7 mouse cellular contexts compared by ENCODE assay signal in the genomic region with DNA sequence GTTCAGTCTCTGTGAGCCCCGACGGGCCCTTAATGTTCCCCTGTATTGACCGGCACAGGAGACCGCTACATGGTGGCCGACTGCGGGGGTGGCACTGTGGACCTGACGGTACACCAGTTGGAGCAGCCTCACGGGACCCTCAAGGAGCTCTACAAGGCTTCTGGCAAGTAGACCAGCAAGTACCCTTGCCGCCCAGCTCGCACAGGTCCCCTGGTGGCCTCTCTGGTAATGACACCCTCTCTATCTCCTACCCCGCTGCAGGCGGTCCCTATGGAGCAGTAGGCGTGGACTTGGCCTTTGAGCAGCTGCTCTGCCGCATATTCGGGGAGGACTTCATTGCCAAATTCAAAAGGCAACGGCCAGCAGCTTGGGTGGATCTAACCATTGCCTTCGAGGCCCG. TPM values are rescaled to one million over a fixed set of nuclear protein-coding genes. Genes with fewer than 3 reads are reported as not detected.
DNase-seq lines count a peak whose midpoint lies in the region; ATAC-seq lines count a peak whose summit lies in the region.

No protein-coding gene starts in this region.

- intact Hi-C loops in left cerebral cortex, postnatal 4 days (cut with DNase I), result no loop called here

- peaks cover 11% of the 10 kb centered on the region for H3K4me1 ChIP-seq in intestine, embryonic 15.5 days (replicated peaks)
- peaks cover 6% of the 10 kb centered on the region; the same call in 1 of the 2 replicates for H3K4me1 ChIP-seq in midbrain, embryonic 12.5 days

- peak; percentile 75 for ATAC-seq in intestine, embryonic 15.5 days
- peak; percentile 45 for ATAC-seq in midbrain, embryonic 12.5 days (ENCODE audit: low FRiP score, low read depth)

- no peaks in the 10 kb centered on the region for H3K27me3 ChIP-seq in intestine, embryonic 15.5 days (replicated peaks)
- H3K27me3 ChIP-seq in midbrain, embryonic 12.5 days, result no peaks in the 10 kb centered on the region

- peak; percentile 49 for DNase-seq in T-cell, adult 2 months (ENCODE audit: low spot score)
- DNase-seq in cerebellum, postnatal 25 days, result peak; percentile 27 to 49
- DNase-seq in gastrocnemius, postnatal 10 days, result peak; percentile 86
- DNase-seq in left cerebral cortex, postnatal 4 days, result peak; percentile 69
- peak; percentile 21 to 50 for DNase-seq in spleen, adult 18-20 months

- H3K36me3 ChIP-seq in intestine, embryonic 15.5 days, result peaks cover 37% of the 10 kb centered on the region
- peaks cover 40% of the 10 kb centered on the region for H3K36me3 ChIP-seq in midbrain, embryonic 12.5 days

- H3K4me3 ChIP-seq in intestine, embryonic 15.5 days (replicated peaks), result 0 out of 2 replicates have a peak overlapping the region, but pooled peaks have one; percentile 2
- no peak overlapping the region for H3K4me3 ChIP-seq in midbrain, embryonic 12.5 days

- H3K4me2 ChIP-seq in intestine, embryonic 15.5 days (replicated peaks), result peak overlapping the region; percentile 46
- H3K4me2 ChIP-seq in midbrain, embryonic 12.5 days (replicated peaks), result 0 out of 2 replicates have a peak overlapping the region, but pooled peaks have one; percentile 3

- H3K9ac ChIP-seq in intestine, embryonic 15.5 days, result no peak overlapping the region
- no peak overlapping the region for H3K9ac ChIP-seq in midbrain, embryonic 12.5 days (replicated peaks)

- WGBS in intestine, embryonic 15.5 days, result 28% methylated on average over 18 of the region's 18 CpGs
- WGBS in midbrain, embryonic 12.5 days, result 34% methylated on average over 18 of the region's 18 CpGs

- no peak overlapping the region for H3K27ac ChIP-seq in intestine, embryonic 15.5 days
- H3K27ac ChIP-seq in midbrain, embryonic 12.5 days (replicated peaks), result no peak overlapping the region

- no peaks in the 10 kb centered on the region for H3K9me3 ChIP-seq in intestine, embryonic 15.5 days
- H3K9me3 ChIP-seq in midbrain, embryonic 12.5 days, result no peaks in the 10 kb centered on the region

RNA-seq across cellular contexts. Expression of a gene that starts 9.3 kb away (rescaled TPM):
- not detected for total RNA-seq in gastrocnemius, postnatal 10 days (2021)
- polyA plus RNA-seq in intestine, embryonic 15.5 days (2015; fragmentation: Nextera tagmentation; extraction: Ambion mirVana), result not detected in 2 replicates
- not detected for total RNA-seq in left cerebral cortex, postnatal 4 days (2021)
- not detected in 2 replicates for polyA plus RNA-seq in midbrain, embryonic 12.5 days (2016; fragmentation: Nextera tagmentation; extraction: Ambion mirVana)

RNA-seq across cellular contexts. Expression of a gene that starts 15.5 kb away (rescaled TPM):
- total RNA-seq in gastrocnemius, postnatal 10 days (2021), result 10 to 100 TPM; 18.3 to 25.0 TPM
- polyA plus RNA-seq in intestine, embryonic 15.5 days (2015; fragmentation: Nextera tagmentation; extraction: Ambion mirVana), result 9.1 and 9.7 TPM in 2 replicates
- total RNA-seq in left cerebral cortex, postnatal 4 days (2021), result 1 to 10 TPM; 9.0 to 9.7 TPM
- polyA plus RNA-seq in midbrain, embryonic 12.5 days (2016; fragmentation: Nextera tagmentation; extraction: Ambion mirVana), result 6.4 and 7.6 TPM in 2 replicates

RNA-seq across cellular contexts. Expression of a gene that starts 17.3 kb away (rescaled TPM):
- 1 to 10 TPM; 7.2 to 9.3 TPM for total RNA-seq in gastrocnemius, postnatal 10 days (2021)
- 98.6 and 110 TPM in 2 replicates for polyA plus RNA-seq in intestine, embryonic 15.5 days (2015; fragmentation: Nextera tagmentation; extraction: Ambion mirVana)
- 10 to 100 TPM; 57.3 to 59.2 TPM for total RNA-seq in left cerebral cortex, postnatal 4 days (2021)
- polyA plus RNA-seq in midbrain, embryonic 12.5 days (2016; fragmentation: Nextera tagmentation; extraction: Ambion mirVana), result 92.2 and 98.3 TPM in 2 replicates

RNA-seq across cellular contexts. Expression of a gene that starts 37.3 kb away (rescaled TPM):
- 10 to 100 TPM; 58.4 to 59.5 TPM for total RNA-seq in gastrocnemius, postnatal 10 days (2021)
- polyA plus RNA-seq in intestine, embryonic 15.5 days (2015; fragmentation: Nextera tagmentation; extraction: Ambion mirVana), result 12.5 and 12.6 TPM in 2 replicates
- 100 to 1,000 TPM; 103 to 108 TPM for total RNA-seq in left cerebral cortex, postnatal 4 days (2021)
- polyA plus RNA-seq in midbrain, embryonic 12.5 days (2016; fragmentation: Nextera tagmentation; extraction: Ambion mirVana), result 16.2 and 17.4 TPM in 2 replicates

RNA-seq across cellular contexts. Expression of a gene that starts 44.2 kb away (rescaled TPM):
- total RNA-seq in gastrocnemius, postnatal 10 days (2021), result 10 to 100 TPM in 1 of 2 experiments, 1 to 10 TPM in 1; 9.4 to 13.0 TPM
- 44.6 and 49.8 TPM in 2 replicates for polyA plus RNA-seq in intestine, embryonic 15.5 days (2015; fragmentation: Nextera tagmentation; extraction: Ambion mirVana)
- 10 to 100 TPM; 25.1 to 30.1 TPM for total RNA-seq in left cerebral cortex, postnatal 4 days (2021)
- polyA plus RNA-seq in midbrain, embryonic 12.5 days (2016; fragmentation: Nextera tagmentation; extraction: Ambion mirVana), result 107 and 111 TPM in 2 replicates

Comparison
In these comparisons a context has a peak if more than half of its experiments do, and no peak if none do; other contexts are left out.
1. DNase-seq: peak in every context shown above with its lines; median percentile 86 in gastrocnemius, postnatal 10 days; 69 in left cerebral cortex, postnatal 4 days; 49 in T-cell, adult 2 months; 38 in cerebellum, postnatal 25 days; 36 in spleen, adult 18-20 months.
2. RNA of a gene that starts 17.3 kb away (total RNA-seq): 57.3 to 59.2 TPM in left cerebral cortex, postnatal 4 days; 7.2 to 9.3 TPM in gastrocnemius, postnatal 10 days; every median in the first group is over 4 times any median in the second.